17 mouse cellular contexts compared by ENCODE assay signal in the genomic region with DNA sequence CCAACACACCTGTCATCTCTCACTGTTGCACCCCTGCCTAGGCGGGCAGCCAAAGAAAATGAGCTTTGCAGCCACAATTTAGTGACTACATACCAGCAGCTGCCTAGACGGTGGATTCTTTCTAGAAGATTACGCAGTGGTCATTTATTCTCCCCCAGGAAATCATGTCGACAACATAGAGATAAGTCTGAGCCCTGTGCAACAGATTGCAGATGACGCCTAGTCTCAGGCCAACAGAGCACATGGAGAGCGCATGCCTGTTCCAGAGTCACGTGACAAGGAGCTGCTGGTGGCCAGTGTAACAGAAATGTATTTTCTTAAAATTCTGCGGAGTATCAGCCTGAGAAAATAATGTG.
DNase-seq lines count a peak whose midpoint lies in the region; ATAC-seq and TF ChIP-seq lines count a peak whose summit lies in the region.
"Had no signal": no experiment of that assay in that cellular context is flagged by ENCODE, and none has a peak within 500 bp of the region (broad histone marks: within the 10 kb centered on the region; RNA-seq: fewer than 3 reads in every experiment).

No protein-coding gene starts in this region.

- DNase-seq in hindbrain, postnatal 0 days (ENCODE audit: low spot score), result peak; percentile 42
- DNase-seq in hindbrain, embryonic 14.5 days (ENCODE audit: low spot score), result no peak
- no peak for DNase-seq in lung, postnatal 14 days
- DNase-seq in heart, adult 2 months, result peak; percentile 39 to 56
- peak; percentile 43 to 49 for DNase-seq in heart, postnatal 14 days
- no peak for DNase-seq in frontal cortex, adult 2 months (ENCODE audit: extremely low spot score in 1 of 2, low spot score in 1 of 2)
- DNase-seq in left cerebral cortex, postnatal 10 days (ENCODE audit: extremely low spot score in 1 of 2, low spot score in 2 of 2), result no peak
- DNase-seq: adrenal gland, postnatal 36 days; cerebellum, postnatal 25 days; gastrocnemius, adult 2 months had no signal

- TF ChIP-seq EP300 in heart, adult 2 months (IDR thresholded peaks at IDR 0.05; ENCODE audit: insufficient read depth, low read depth, low read length), result 0 out of 2 replicates have a peak, but pooled peaks have one; percentile 15

- H3K27me3 ChIP-seq in hindbrain, postnatal 0 days (ENCODE audit: insufficient read depth, low read length), result no peaks in the 10 kb centered on the region
- no peaks in the 10 kb centered on the region for H3K27me3 ChIP-seq in hindbrain, embryonic 14.5 days (ENCODE audit: control insufficient read depth, insufficient read depth, low read length)
- H3K27me3 ChIP-seq in lung, embryonic 15.5 days, result no peaks in the 10 kb centered on the region
- H3K27me3 ChIP-seq in heart, adult 2 months (ENCODE audit: control insufficient read depth, insufficient read depth, low read length), result no peaks in the 10 kb centered on the region
- H3K27me3 ChIP-seq: embryonic facial prominence, embryonic 12.5 days; forebrain, embryonic 15.5 days had no signal

- intact Hi-C loops in heart, adult 2 months (cut with DNase I), result no loop called here
- intact Hi-C loops in heart, postnatal 14 days (cut with DNase I), result no loop called here
- intact Hi-C loops in left cerebral cortex, postnatal 10 days (cut with DNase I), result no loop called here

- no peak overlapping the region for H3K27ac ChIP-seq in hindbrain, postnatal 0 days
- no peak overlapping the region for H3K27ac ChIP-seq in hindbrain, embryonic 14.5 days
- H3K27ac ChIP-seq in lung, embryonic 15.5 days, result no peak overlapping the region
- no peak overlapping the region for H3K27ac ChIP-seq in heart, adult 2 months
- H3K27ac ChIP-seq: embryonic facial prominence, embryonic 12.5 days; forebrain, embryonic 15.5 days; gastrocnemius, adult 2 months; hindbrain, embryonic 10.5 days; midbrain, embryonic 10.5 days had no signal

- no peaks in the 10 kb centered on the region for H3K79me2 ChIP-seq in heart, adult 2 months (replicated peaks; ENCODE audit: control insufficient read depth, insufficient read depth, low read length)

- no peaks in the 10 kb centered on the region for H3K4me1 ChIP-seq in hindbrain, postnatal 0 days (ENCODE audit: insufficient read depth, low read length)
- peaks cover 11% of the 10 kb centered on the region for H3K4me1 ChIP-seq in hindbrain, embryonic 14.5 days (replicated peaks; ENCODE audit: control insufficient read depth, insufficient read depth, low read length)
- H3K4me1 ChIP-seq in lung, embryonic 15.5 days, result peaks cover 5% of the 10 kb centered on the region; the same call in 1 of the 2 replicates
- H3K4me1 ChIP-seq in heart, adult 2 months (ENCODE audit: control insufficient read depth, insufficient read depth, low read length), result no peaks in the 10 kb centered on the region; the same call in 1 of the 2 replicates

- no peaks in the 10 kb centered on the region for H3K9me3 ChIP-seq in hindbrain, postnatal 0 days (ENCODE audit: low read length)
- H3K9me3 ChIP-seq in hindbrain, embryonic 14.5 days (ENCODE audit: control insufficient read depth, low read length), result no peaks in the 10 kb centered on the region
- H3K9me3 ChIP-seq in lung, embryonic 15.5 days, result no peaks in the 10 kb centered on the region
- H3K9me3 ChIP-seq: embryonic facial prominence, embryonic 12.5 days; forebrain, embryonic 15.5 days; midbrain, embryonic 10.5 days had no signal

- no peak for ATAC-seq in hindbrain, postnatal 0 days
- ATAC-seq in hindbrain, embryonic 14.5 days (ENCODE audit: low FRiP score), result no peak
- ATAC-seq in lung, embryonic 15.5 days (ENCODE audit: borderline replicate concordance, extremely low read depth, low FRiP score, low TSS enrichment), result peak; percentile 59; the same call in 1 of the 2 replicates
- ATAC-seq: forebrain, embryonic 15.5 days; intestine, embryonic 16.5 days had no signal

- H3K4me2 ChIP-seq in hindbrain, postnatal 0 days (ENCODE audit: low read depth, low read length), result no peak overlapping the region
- H3K4me2 ChIP-seq in hindbrain, embryonic 14.5 days (replicated peaks), result no peak overlapping the region
- no peak overlapping the region for H3K4me2 ChIP-seq in lung, embryonic 15.5 days
- H3K4me2 ChIP-seq: embryonic facial prominence, embryonic 12.5 days; forebrain, embryonic 15.5 days had no signal

- TF ChIP-seq CTCF in hindbrain, postnatal 0 days (IDR thresholded peaks at IDR 0.05; ENCODE audit: low read depth), result no peak
- TF ChIP-seq CTCF in heart, adult 2 months (IDR thresholded peaks at IDR 0.05), result no peak

- no peak for TF ChIP-seq POLR2A in heart, adult 2 months (IDR thresholded peaks at IDR 0.05; ENCODE audit: insufficient read depth, low read depth, low read length)

- no peaks in the 10 kb centered on the region for H3K36me3 ChIP-seq in hindbrain, postnatal 0 days (ENCODE audit: insufficient read depth, low read length)
- H3K36me3 ChIP-seq in hindbrain, embryonic 14.5 days (replicated peaks; ENCODE audit: control insufficient read depth, insufficient read depth), result no peaks in the 10 kb centered on the region
- H3K36me3 ChIP-seq in lung, embryonic 15.5 days, result no peaks in the 10 kb centered on the region
- H3K36me3 ChIP-seq in heart, adult 2 months (ENCODE audit: control insufficient read depth, insufficient read depth, low read length), result no peaks in the 10 kb centered on the region
- H3K36me3 ChIP-seq: embryonic facial prominence, embryonic 12.5 days; forebrain, embryonic 15.5 days; hindbrain, embryonic 10.5 days; midbrain, embryonic 10.5 days had no signal

- H3K9ac ChIP-seq in hindbrain, postnatal 0 days (replicated peaks; ENCODE audit: low read length), result no peak overlapping the region
- H3K9ac ChIP-seq in hindbrain, embryonic 14.5 days, result no peak overlapping the region
- no peak overlapping the region for H3K9ac ChIP-seq in lung, embryonic 15.5 days
- no peak overlapping the region for H3K9ac ChIP-seq in heart, adult 2 months (ENCODE audit: low read depth, low read length)
- H3K9ac ChIP-seq: embryonic facial prominence, embryonic 12.5 days; forebrain, embryonic 15.5 days had no signal

- no peak overlapping the region for H3K4me3 ChIP-seq in hindbrain, postnatal 0 days (ENCODE audit: low read length)
- no peak overlapping the region for H3K4me3 ChIP-seq in hindbrain, embryonic 14.5 days (replicated peaks; ENCODE audit: low read length)
- no peak overlapping the region for H3K4me3 ChIP-seq in lung, embryonic 15.5 days
- H3K4me3 ChIP-seq in heart, adult 2 months, result no peak overlapping the region
- H3K4me3 ChIP-seq: embryonic facial prominence, embryonic 12.5 days; forebrain, embryonic 15.5 days; gastrocnemius, adult 2 months; hindbrain, embryonic 10.5 days; midbrain, embryonic 10.5 days; myocyte had no signal

- WGBS in hindbrain, postnatal 0 days, result 64% methylated on average over 8 of the region's 8 CpGs
- WGBS in hindbrain, embryonic 14.5 days, result 77% methylated on average over 8 of the region's 8 CpGs
- 48% methylated on average over 8 of the region's 8 CpGs for WGBS in lung, embryonic 15.5 days
- WGBS in heart, adult 2 months, result 56% methylated on average over 8 of the region's 8 CpGs

Comparison
In these comparisons a context has a peak if more than half of its experiments do, and no peak if none do; other contexts are left out.
1. DNase-seq: peak in hindbrain, postnatal 0 days (single experiment), heart, adult 2 months (2 of 2) and heart, postnatal 14 days (2 of 2); none in hindbrain, embryonic 14.5 days (single experiment), lung, postnatal 14 days (single experiment), frontal cortex, adult 2 months (0 of 2) and left cerebral cortex, postnatal 10 days (0 of 2).